Mouse (Mus musculus) liver, embryonic 11.5 days (tissue): ENCODE measurements around the gene Nme7. TPM values are rescaled to one million over a fixed set of nuclear protein-coding genes. Genes with fewer than 3 reads are reported as not detected.

Experiments
- ATAC-seq: fragments of 200-750 bp; cut with Nextera tagmentation; replicated peaks from 2 replicates; pipeline ENCODE4 v1.8.0; 2017; ENCODE audit warnings: moderate number of reproducible peaks, mild to moderate bottlenecking, moderate TSS enrichment, moderate library complexity; ENCODE audit not compliant: low FRiP score
- DNase-seq: peaks from one replicate; pipeline ENCODE4 v3.0.0-alpha.2; 2017; ENCODE audit warnings: low spot score
- H3K27ac ChIP-seq: fragments of 300-500 bp; sonication (generic); 2 replicates; pipeline ENCODE4 v1.5.1; 2014; ENCODE audit warnings: mild to moderate bottlenecking, low read depth, low read length, control low read depth
- H3K27me3 ChIP-seq: fragments of 300-500 bp; sonication (generic); replicated peaks from 2 replicates; pipeline ENCODE4 v1.6.1; 2014; ENCODE audit warnings: low read length, mixed read lengths; ENCODE audit not compliant: control insufficient read depth, insufficient read depth
- H3K36me3 ChIP-seq: fragments of 300-500 bp; sonication (generic); 2 replicates; pipeline ENCODE4 v1.6.1; 2014; ENCODE audit warnings: mild to moderate bottlenecking, low read length, moderate library complexity, mixed read lengths; ENCODE audit not compliant: control insufficient read depth, insufficient read depth
- H3K4me1 ChIP-seq: fragments of 300-500 bp; sonication (generic); replicated peaks from 2 replicates; pipeline ENCODE4 v1.6.1; 2014; ENCODE audit warnings: low read length, mixed read lengths; ENCODE audit not compliant: control insufficient read depth, insufficient read depth
- H3K4me2 ChIP-seq: fragments of 300-500 bp; sonication (generic); 2 replicates; pipeline ENCODE4 v1.6.1; 2014; ENCODE audit warnings: mild to moderate bottlenecking, control low read depth, moderate library complexity
- H3K4me3 ChIP-seq: fragments of 300-500 bp; sonication (generic); 2 replicates; pipeline ENCODE4 v1.5.1; 2014; ENCODE audit warnings: low read depth, low read length, control low read depth
- H3K9ac ChIP-seq: fragments of 300-500 bp; sonication (generic); 2 replicates; pipeline ENCODE4 v1.6.1; 2014; ENCODE audit warnings: low read depth, low read length, control low read depth
- H3K9me3 ChIP-seq: fragments of 300-500 bp; sonication (generic); 2 replicates; pipeline ENCODE4 v1.6.1; 2016; ENCODE audit warnings: low read length, inconsistent platforms, mixed read lengths; ENCODE audit not compliant: control insufficient read depth
- WGBS: fragments of 180-500 bp; shearing (Covaris S2); extraction: QIAGEN DNeasy Blood & Tissue Kit; methylation state at CpG from one replicate; pipeline ENCODE4 v1.1.7; 2014; 5-methylcytosine and 5-hydroxymethylcytosine counted together
- polyA plus RNA-seq: library from polyadenylated mRNA; unstranded; fragments of >200 nt; fragmentation: Nextera tagmentation; extraction: Ambion mirVana; gene quantifications from 2 replicates; pipeline ENCODE4 v1.2.1, GENCODE M21; 2014

Nme7 gene
- polyA plus RNA-seq, 1 experiment from 2014 or later, result 22.0 TPM

DNA sequence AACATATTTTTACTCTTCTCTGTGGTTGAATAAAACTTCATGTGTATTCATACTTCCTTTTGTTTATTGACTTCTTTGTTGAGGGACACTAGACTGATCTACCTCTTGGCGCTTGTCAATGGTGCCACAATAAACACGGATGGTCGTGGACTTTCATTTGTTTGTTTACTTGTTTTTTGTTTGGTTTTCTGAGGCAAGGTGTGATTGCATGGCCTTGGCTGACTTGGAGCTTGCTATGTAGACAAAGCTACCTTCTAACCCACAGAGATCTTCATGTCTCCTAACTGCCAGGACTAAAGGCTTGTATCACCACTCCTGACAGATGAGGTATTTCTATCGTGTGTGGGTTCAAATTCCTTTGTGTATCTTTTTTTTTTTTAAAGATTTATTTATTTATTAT, 20.3 kb downstream of the Nme7 start:
- no peak for DNase-seq
- Histone ChIP-seq H3K4me2 (no peak overlapping the region), H3K27me3 (no peaks in the 10 kb centered on the region), H3K4me1 (peaks cover 12% of the 10 kb centered on the region), H3K27ac (no peak overlapping the region), H3K9ac (no peak overlapping the region), H3K9me3 (no peaks in the 10 kb centered on the region), H3K4me3 (no peak overlapping the region), H3K36me3 (no peaks in the 10 kb centered on the region)
- WGBS, result 85% methylated on average over 4 of the region's 4 CpGs
- no peak for ATAC-seq

DNA sequence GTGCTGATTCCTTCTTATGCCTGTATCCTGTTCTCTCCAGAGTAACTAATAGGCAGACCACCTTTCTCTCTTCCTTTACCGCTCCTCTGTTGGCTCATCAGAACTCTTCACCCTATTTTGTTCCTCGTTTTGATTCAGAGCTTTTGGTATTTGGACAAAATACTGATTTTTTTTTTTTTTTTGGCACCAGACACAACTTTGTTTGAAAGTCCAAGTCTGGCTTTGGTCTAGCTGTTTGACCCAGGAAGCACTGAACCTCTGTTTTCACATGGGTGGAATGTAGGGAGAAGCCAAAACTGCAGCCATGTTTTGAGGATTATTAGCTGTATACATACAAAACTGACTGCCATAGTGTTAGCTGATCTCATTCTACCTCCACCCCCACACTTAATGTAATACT, 21.0 kb downstream of the Nme7 start:
- Histone ChIP-seq H3K4me2 (no peak overlapping the region), H3K27ac (no peak overlapping the region), H3K9me3 (no peaks in the 10 kb centered on the region), H3K27me3 (no peaks in the 10 kb centered on the region), H3K4me3 (no peak overlapping the region), H3K36me3 (no peaks in the 10 kb centered on the region), H3K9ac (no peak overlapping the region), H3K4me1 (peaks cover 6% of the 10 kb centered on the region; the same call in 1 of the 2 replicates)
- DNase-seq, result no peak
- 83% methylated on average over 2 of the region's 2 CpGs for WGBS
- no peak for ATAC-seq

DNA sequence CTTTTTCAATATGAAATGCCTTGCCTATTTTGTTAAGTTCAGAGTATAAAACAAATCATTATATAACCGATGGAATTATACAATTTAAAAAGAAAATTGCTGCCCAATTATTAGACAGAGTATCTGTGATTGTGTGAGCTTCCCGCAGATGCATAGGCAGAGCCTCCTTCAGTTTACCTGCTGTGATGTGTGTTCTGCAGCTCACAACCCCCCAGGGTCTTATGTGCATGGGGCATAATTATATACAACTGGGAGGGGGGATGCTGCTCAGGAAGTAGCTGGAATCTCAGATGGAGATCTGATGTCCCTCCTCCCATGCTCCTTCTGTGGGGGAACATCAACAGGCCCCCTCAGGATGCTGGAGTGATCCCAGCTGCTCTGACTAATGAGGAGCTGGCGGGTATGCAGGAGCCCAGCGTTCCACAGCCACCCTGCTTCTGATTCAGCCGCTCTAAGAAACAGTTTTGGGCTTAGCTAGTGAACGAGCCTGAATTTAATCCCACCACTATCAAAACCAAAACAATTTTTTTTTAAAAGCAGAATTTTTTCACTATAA, 22.8 kb downstream of the Nme7 start:
- H3K4me3 ChIP-seq, result no peak overlapping the region
- H3K27me3 ChIP-seq, result no peaks in the 10 kb centered on the region
- no peaks in the 10 kb centered on the region for H3K36me3 ChIP-seq
- DNase-seq, result no peak
- H3K4me2 ChIP-seq, result no peak overlapping the region
- H3K4me1 ChIP-seq, result no peaks in the 10 kb centered on the region
- 75% methylated on average over 6 of the region's 6 CpGs for WGBS
- no peak overlapping the region for H3K27ac ChIP-seq
- H3K9me3 ChIP-seq, result no peaks in the 10 kb centered on the region
- H3K9ac ChIP-seq, result no peak overlapping the region
- no peak for ATAC-seq

DNA sequence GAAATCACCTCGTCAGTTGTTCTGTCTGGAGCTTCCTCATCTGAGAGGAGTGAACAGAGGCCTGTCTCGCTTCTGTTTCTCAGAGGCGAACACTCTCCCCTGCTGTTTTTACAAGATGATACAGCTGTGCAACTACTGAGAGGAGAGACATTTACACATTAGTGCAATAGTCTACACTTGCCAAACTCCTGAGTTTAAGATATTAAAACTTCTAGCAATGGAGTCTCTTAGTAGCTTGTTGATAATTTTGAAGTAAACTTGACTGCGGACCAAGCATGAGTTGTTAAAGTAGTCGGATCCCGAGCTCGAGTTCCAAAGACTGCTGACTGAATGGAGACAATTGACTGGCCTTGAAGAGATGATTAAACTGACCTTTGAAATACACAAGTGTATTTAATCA, 23.8 kb downstream of the Nme7 start:
- DNase-seq, result no peak
- no peaks in the 10 kb centered on the region for H3K9me3 ChIP-seq
- no peaks in the 10 kb centered on the region for H3K36me3 ChIP-seq
- WGBS, result 84% methylated on average over 7 of the region's 7 CpGs
- no peak overlapping the region for H3K27ac ChIP-seq
- no peak overlapping the region for H3K4me3 ChIP-seq
- H3K27me3 ChIP-seq, result no peaks in the 10 kb centered on the region
- ATAC-seq, result no peak
- no peaks in the 10 kb centered on the region for H3K4me1 ChIP-seq
- H3K9ac ChIP-seq, result no peak overlapping the region
- no peak overlapping the region for H3K4me2 ChIP-seq

DNA sequence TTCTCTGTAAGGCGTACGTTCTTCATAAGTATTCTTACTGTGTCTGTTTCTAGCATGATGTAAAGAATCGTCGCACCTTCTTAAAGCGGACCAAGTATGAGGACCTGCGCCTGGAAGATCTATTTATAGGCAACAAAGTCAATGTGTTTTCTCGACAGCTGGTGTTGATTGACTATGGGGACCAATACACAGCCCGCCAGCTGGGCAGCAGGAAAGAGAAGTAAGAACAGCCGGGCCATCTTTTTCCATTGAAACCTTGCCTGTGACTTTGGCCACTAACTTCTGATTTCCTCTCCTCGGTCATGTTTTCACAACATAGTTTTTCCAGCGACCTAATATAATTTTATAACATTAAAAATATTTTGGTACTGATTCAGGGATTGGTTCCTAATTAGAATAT, 28.6 kb downstream of the Nme7 start:
- no peaks in the 10 kb centered on the region for H3K4me1 ChIP-seq
- H3K9ac ChIP-seq, result no peak overlapping the region
- DNase-seq, result no peak
- no peak overlapping the region for H3K4me2 ChIP-seq
- ATAC-seq, result no peak
- H3K4me3 ChIP-seq, result no peak overlapping the region
- H3K9me3 ChIP-seq, result no peaks in the 10 kb centered on the region
- no peak overlapping the region for H3K27ac ChIP-seq
- 86% methylated on average over 11 of the region's 11 CpGs for WGBS
- no peaks in the 10 kb centered on the region for H3K27me3 ChIP-seq
- peaks cover 3% of the 10 kb centered on the region for H3K36me3 ChIP-seq

DNA sequence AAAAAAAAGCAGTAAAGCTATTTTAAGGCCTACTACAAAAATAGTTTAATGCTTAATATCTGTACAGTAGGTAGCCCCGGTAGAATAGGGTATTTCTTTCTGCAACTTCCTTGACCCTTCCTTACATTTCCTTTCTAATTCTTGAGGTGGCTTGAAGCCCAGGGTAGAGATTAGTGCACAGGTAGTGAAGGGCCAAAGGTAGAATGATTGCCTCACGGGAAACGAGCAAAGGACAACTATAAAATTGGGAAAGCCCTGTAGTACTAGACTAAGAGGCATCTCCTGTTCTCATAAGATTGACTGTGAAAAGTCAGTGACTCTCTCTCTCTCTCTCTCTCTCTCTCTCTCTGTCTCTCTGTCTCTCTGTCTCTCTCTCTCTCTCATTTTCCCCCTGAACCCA, 31.5 kb downstream of the Nme7 start:
- no peak overlapping the region for H3K27ac ChIP-seq
- no peaks in the 10 kb centered on the region for H3K27me3 ChIP-seq
- ATAC-seq (no peak), DNase-seq (no peak)
- H3K36me3 ChIP-seq, result peaks cover 3% of the 10 kb centered on the region
- H3K9ac ChIP-seq, result no peak overlapping the region
- H3K9me3 ChIP-seq, result no peaks in the 10 kb centered on the region
- H3K4me2 ChIP-seq, result no peak overlapping the region
- H3K4me1 ChIP-seq, result no peaks in the 10 kb centered on the region
- H3K4me3 ChIP-seq, result no peak overlapping the region
- 88% methylated on average over 3 of the region's 3 CpGs for WGBS

DNA sequence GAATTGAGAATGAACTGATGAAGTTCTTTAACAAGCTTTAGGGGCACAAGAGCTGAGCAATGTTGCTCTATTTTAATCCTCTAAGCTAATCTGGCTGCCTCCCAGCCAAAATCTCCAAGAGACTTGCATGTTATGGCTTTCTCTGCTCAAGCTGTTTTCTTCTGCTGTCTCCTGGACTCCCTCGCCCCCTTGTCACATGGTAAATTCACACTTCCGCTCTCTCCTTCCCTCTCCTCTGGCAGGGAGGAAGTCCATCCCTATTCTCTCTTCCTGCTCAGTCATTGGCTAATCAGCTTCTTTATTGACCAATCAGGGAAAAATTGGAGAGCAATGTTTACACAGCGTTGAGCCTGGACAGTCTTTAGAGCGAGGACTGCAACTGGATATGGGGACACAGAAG, 31.9 kb downstream of the Nme7 start:
- Histone ChIP-seq H3K4me3 (no peak overlapping the region), H3K9ac (no peak overlapping the region), H3K36me3 (peaks cover 3% of the 10 kb centered on the region), H3K4me1 (no peaks in the 10 kb centered on the region), H3K4me2 (no peak overlapping the region), H3K27me3 (no peaks in the 10 kb centered on the region), H3K27ac (no peak overlapping the region), H3K9me3 (no peaks in the 10 kb centered on the region)
- ATAC-seq (no peak), DNase-seq (no peak)
- 83% methylated on average over 4 of the region's 4 CpGs for WGBS

DNA sequence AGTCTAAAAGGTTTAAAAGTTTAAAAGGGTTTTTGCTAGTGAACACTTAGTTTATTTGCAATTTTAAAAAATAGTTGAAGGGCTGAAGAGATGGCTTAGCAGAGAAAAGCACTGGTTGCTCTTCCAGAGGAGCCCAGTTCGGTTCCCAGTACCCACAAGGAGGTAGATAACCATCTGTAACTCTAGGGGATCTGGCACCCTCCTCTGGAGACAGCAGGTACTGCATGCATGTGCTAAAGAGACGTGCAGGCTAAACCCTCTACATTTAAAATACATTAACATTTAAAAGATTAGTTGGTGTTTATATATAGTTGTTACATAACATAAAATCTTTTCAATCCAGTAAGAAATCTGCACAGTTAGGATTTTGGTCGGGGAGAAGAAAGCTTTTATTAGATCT, 38.2 kb downstream of the Nme7 start:
- Histone ChIP-seq H3K4me2 (no peak overlapping the region), H3K27me3 (no peaks in the 10 kb centered on the region), H3K27ac (no peak overlapping the region), H3K4me3 (no peak overlapping the region), H3K9ac (no peak overlapping the region), H3K9me3 (no peaks in the 10 kb centered on the region), H3K36me3 (no peaks in the 10 kb centered on the region; the same call in 1 of the 2 replicates), H3K4me1 (no peaks in the 10 kb centered on the region)
- WGBS, result 77% methylated on average over 3 of the region's 3 CpGs
- ATAC-seq, result no peak
- DNase-seq, result no peak

DNA sequence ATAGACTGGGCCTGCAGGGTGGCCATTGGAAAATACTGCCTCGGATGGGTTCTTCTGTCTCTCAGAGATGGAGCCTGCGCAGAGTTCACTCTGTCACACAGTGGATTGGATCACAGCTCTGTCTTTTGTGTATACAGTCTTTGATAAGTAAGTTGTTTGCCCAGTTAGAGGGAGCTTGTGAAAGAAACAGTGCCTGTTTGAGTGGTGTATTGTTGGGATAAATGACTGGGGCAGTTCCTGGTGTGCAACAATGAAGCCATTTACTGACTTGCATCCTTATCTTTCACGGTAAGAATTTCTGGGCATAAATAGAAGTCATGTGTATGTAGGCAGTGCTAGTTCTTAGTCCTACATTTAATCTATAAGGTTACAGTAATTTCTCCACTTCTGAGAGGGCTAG, 49.5 kb downstream of the Nme7 start:
- Histone ChIP-seq H3K27ac (no peak overlapping the region), H3K27me3 (no peaks in the 10 kb centered on the region), H3K9ac (no peak overlapping the region), H3K36me3 (no peaks in the 10 kb centered on the region), H3K4me1 (no peaks in the 10 kb centered on the region), H3K4me3 (no peak overlapping the region), H3K9me3 (no peaks in the 10 kb centered on the region), H3K4me2 (no peak overlapping the region)
- DNase-seq (no peak), ATAC-seq (no peak)
- WGBS, result 78% methylated on average over 3 of the region's 3 CpGs
